Mouse (Mus musculus) E14TG2a.4 (cell line): Measurements from ENCODE around the gene Zbtb8a.

Source experiments
- CTCF ChIP-seq: conservative IDR thresholded peaks from 2 replicates; pipeline ENCODE4 v1.5.1; 2014; ENCODE audit warnings: low read length
- NANOG ChIP-seq: IDR thresholded peaks from 2 replicates; pipeline ENCODE4 v1.6.1; 2014; ENCODE audit warnings: borderline replicate concordance, low read length, mixed read lengths
- POU5F1 ChIP-seq: IDR thresholded peaks from 2 replicates; pipeline ENCODE4 v1.6.1; 2014; ENCODE audit warnings: low read length, borderline replicate concordance

DNA sequence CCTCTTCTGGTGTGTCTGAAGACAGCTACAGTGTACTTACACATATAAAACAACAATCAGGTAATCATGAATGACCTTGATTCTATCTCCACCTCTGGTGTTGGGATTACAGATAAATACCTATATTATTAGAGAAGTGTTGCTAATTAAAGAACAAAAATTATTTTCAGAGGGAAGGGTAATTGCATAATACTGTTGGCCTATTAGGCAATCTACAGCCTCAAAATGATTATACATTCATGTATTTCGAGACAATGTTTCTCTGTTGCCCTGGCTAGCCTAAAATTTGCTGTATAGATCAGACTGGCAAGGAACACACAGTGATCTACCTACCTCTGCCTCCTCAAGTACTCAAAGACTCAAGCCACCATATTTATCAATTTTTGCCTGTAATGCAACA lies 54.4 kb downstream of the Zbtb8a start:
- TF ChIP-seq CTCF (no peak), NANOG (no peak), POU5F1 (no peak)
